Mouse (Mus musculus) liver, adult 2 months (tissue): Measurements from ENCODE around the gene Bag3.

Experiments
- CTCF ChIP-seq: fragments of 200-500 bp; IDR thresholded peaks from 2 replicates; pipeline ENCODE4 v1.5.1; 2011; ENCODE audit warnings: low read depth, low read length, control low read depth
- POLR2A ChIP-seq: fragments of 200-500 bp; IDR thresholded peaks from 2 replicates; pipeline ENCODE4 v1.6.1; 2011; ENCODE audit warnings: low read length, control low read depth; ENCODE audit not compliant: insufficient read depth; ENCODE audit errors: extremely low read depth

GRCm38 (mm10) chr7:128575211-128575610 lies 51.8 kb downstream of the Bag3 start:
- no peak for TF ChIP-seq POLR2A
- no peak for TF ChIP-seq CTCF
